Mouse (Mus musculus) stomach, embryonic 15.5 days (tissue): ENCODE data around the gene Mrpl43. TPM values are rescaled to one million over a fixed set of nuclear protein-coding genes. Genes with fewer than 3 reads are reported as not detected.
A peak's percentile ranks its signal among the peaks of the same experiment; 100 is the strongest.

ENCODE experiments used
- ATAC-seq: fragments of 200-750 bp; cut with Nextera tagmentation; 2 replicates; pipeline ENCODE4 v1.8.0; 2017; ENCODE audit warnings: low read depth, moderate number of reproducible peaks, moderate TSS enrichment; ENCODE audit not compliant: insufficient read depth, low FRiP score
- H3K27ac ChIP-seq: fragments of 300-500 bp; sonication (generic); 2 replicates; pipeline ENCODE4 v1.5.1; 2015; ENCODE audit warnings: mild to moderate bottlenecking, inconsistent platforms
- H3K27me3 ChIP-seq: fragments of 300-500 bp; sonication (generic); replicated peaks from 2 replicates; pipeline ENCODE4 v1.6.1; 2015; ENCODE audit warnings: inconsistent platforms
- H3K36me3 ChIP-seq: fragments of 300-500 bp; sonication (generic); 2 replicates; pipeline ENCODE4 v1.6.1; 2015; ENCODE audit warnings: inconsistent platforms
- H3K4me1 ChIP-seq: fragments of 300-500 bp; sonication (generic); 2 replicates; pipeline ENCODE4 v1.6.1; 2015; ENCODE audit warnings: inconsistent platforms
- H3K4me2 ChIP-seq: fragments of 300-500 bp; sonication (generic); 2 replicates; pipeline ENCODE4 v1.6.1; 2015; ENCODE audit warnings: mild to moderate bottlenecking, inconsistent platforms
- H3K4me3 ChIP-seq: fragments of 300-500 bp; sonication (generic); replicated peaks from 2 replicates; pipeline ENCODE4 v1.5.1; 2015; ENCODE audit warnings: inconsistent platforms
- H3K9ac ChIP-seq: fragments of 300-500 bp; sonication (generic); 2 replicates; pipeline ENCODE4 v1.6.1; 2015; ENCODE audit warnings: inconsistent platforms
- H3K9me3 ChIP-seq: fragments of 300-500 bp; sonication (generic); 2 replicates; pipeline ENCODE4 v1.6.1; 2016; ENCODE audit warnings: inconsistent platforms
- WGBS: fragments of 180-500 bp; shearing (Covaris S2); methylation state at CpG from one replicate; pipeline ENCODE4 v1.1.7; 2015; 5-methylcytosine and 5-hydroxymethylcytosine counted together
- polyA plus RNA-seq: library from polyadenylated mRNA; unstranded; fragments of >200 nt; fragmentation: Nextera tagmentation; extraction: Ambion mirVana; gene quantifications from 2 replicates; pipeline ENCODE4 v1.2.1, GENCODE M21; 2015

Mrpl43 gene
- 70.4 and 71.2 TPM in 2 replicates for polyA plus RNA-seq

DNA sequence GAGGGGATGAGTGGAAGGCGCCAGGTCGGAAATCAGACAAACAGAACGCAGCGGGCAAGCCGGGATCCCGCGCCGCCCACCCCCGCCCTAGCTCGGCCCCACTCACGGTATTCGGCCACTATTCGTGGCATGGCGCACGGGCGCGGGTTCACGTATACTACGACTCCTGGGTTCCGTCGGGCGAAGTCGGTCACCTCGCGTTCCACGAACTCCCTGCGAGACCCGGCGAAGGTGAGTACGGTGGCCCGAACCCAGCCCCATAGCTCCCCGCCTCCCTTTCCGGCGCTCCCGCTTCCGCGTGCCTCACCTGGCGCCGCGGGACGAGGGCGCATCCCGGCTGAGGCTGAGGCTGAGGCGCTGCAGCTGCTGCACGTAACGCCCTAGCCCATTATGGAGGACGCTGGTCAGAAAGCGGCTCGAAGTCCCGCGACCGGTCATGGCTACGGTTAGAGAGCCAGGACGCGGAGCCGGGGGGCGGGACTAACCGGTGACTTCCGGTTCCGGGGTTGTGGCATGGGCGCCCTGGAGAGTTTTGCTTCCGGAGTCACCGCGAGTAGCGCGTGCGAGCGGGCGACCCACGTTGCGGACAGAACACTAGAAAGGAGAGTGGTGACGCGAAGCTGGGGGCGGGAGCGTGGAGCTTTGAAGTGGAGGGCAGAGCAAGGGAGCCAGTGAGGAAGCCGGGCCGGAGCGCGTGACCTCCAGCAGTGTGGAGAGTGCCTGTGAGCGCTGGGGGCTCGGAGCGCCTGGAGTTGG, at the start of gene Mrpl43:
Gene Mrpl43 (minus strand): TSS at position 486 of the 756 bp plus-strand sequence.
- Histone ChIP-seq H3K27me3 (no peaks in the 10 kb centered on the region), H3K4me1 (peaks cover 25% of the 10 kb centered on the region), H3K36me3 (peaks cover 17% of the 10 kb centered on the region), H3K9ac (peak within 1 kb of the TSS; percentile 77), H3K4me2 (peak within 1 kb of the TSS; percentile 93), H3K9me3 (no peaks in the 10 kb centered on the region), H3K4me3 (peak within 1 kb of the TSS; percentile 99), H3K27ac (peak within 1 kb of the TSS; percentile 85)
- peak; percentile 92 for ATAC-seq
- under 1% methylated on average over 82 of the region's 82 CpGs for WGBS

GRCm38 (mm10) chr19:45054892-45055690, 48.8 kb upstream of the Mrpl43 start:
- Histone ChIP-seq H3K27ac (no peak overlapping the region), H3K9ac (no peak overlapping the region), H3K9me3 (no peaks in the 10 kb centered on the region), H3K36me3 (no peaks in the 10 kb centered on the region), H3K4me1 (peaks cover 18% of the 10 kb centered on the region), H3K27me3 (no peaks in the 10 kb centered on the region), H3K4me3 (no peak overlapping the region), H3K4me2 (no peak overlapping the region)
- 79% methylated on average over 6 of the region's 6 CpGs for WGBS
- no peak for ATAC-seq

DNA sequence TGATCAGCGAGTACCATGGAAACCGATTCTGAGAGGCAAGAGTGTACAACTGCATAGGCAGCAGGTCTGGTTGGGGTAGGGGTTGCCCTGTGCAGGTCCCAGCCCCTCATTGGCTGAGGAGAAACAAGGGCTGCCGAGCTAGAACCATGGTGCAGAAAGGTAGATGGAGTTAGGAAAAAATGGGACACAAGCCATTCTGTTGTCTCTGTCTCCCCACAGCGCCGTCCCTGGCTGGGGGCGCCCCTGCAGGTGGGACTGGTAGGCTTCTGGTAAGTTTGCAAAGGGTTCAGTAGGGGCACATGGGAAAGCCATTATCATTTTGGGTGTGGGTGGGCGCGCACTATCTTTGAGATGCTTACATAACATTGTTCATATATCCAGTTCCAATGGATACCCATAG, 47.2 kb upstream of the Mrpl43 start:
- H3K4me2 ChIP-seq: no peak overlapping the region
- ATAC-seq: no peak
- no peak overlapping the region for H3K27ac ChIP-seq
- no peaks in the 10 kb centered on the region for H3K27me3 ChIP-seq
- no peak overlapping the region for H3K4me3 ChIP-seq
- no peaks in the 10 kb centered on the region for H3K36me3 ChIP-seq
- no peaks in the 10 kb centered on the region for H3K9me3 ChIP-seq
- H3K9ac ChIP-seq: no peak overlapping the region
- 91% methylated on average over 8 of the region's 8 CpGs for WGBS
- peaks cover 17% of the 10 kb centered on the region for H3K4me1 ChIP-seq

GRCm38 (mm10) chr19:45049523-45049922, 43.3 kb upstream of the Mrpl43 start:
- H3K9ac ChIP-seq: no peak overlapping the region
- H3K4me1 ChIP-seq: peaks cover 30% of the 10 kb centered on the region
- H3K4me2 ChIP-seq: no peak overlapping the region
- H3K9me3 ChIP-seq: no peaks in the 10 kb centered on the region
- peaks cover 14% of the 10 kb centered on the region for H3K27me3 ChIP-seq
- ATAC-seq: no peak
- no peak overlapping the region for H3K4me3 ChIP-seq
- no peaks in the 10 kb centered on the region for H3K36me3 ChIP-seq
- H3K27ac ChIP-seq: no peak overlapping the region
- WGBS: 74% methylated on average over 9 of the region's 9 CpGs

GRCm38 (mm10) chr19:45048644-45049365, 42.6 kb upstream of the Mrpl43 start:
- H3K27me3 ChIP-seq: peaks cover 18% of the 10 kb centered on the region
- peak overlapping the region; percentile 95 for H3K27ac ChIP-seq
- H3K4me3 ChIP-seq: peak overlapping the region; percentile 54
- no peak for ATAC-seq
- no peak overlapping the region for H3K9ac ChIP-seq
- H3K9me3 ChIP-seq: no peaks in the 10 kb centered on the region
- H3K4me1 ChIP-seq: peaks cover 30% of the 10 kb centered on the region
- H3K36me3 ChIP-seq: no peaks in the 10 kb centered on the region
- 73% methylated on average over 12 of the region's 12 CpGs for WGBS
- H3K4me2 ChIP-seq: peak overlapping the region; percentile 92

DNA sequence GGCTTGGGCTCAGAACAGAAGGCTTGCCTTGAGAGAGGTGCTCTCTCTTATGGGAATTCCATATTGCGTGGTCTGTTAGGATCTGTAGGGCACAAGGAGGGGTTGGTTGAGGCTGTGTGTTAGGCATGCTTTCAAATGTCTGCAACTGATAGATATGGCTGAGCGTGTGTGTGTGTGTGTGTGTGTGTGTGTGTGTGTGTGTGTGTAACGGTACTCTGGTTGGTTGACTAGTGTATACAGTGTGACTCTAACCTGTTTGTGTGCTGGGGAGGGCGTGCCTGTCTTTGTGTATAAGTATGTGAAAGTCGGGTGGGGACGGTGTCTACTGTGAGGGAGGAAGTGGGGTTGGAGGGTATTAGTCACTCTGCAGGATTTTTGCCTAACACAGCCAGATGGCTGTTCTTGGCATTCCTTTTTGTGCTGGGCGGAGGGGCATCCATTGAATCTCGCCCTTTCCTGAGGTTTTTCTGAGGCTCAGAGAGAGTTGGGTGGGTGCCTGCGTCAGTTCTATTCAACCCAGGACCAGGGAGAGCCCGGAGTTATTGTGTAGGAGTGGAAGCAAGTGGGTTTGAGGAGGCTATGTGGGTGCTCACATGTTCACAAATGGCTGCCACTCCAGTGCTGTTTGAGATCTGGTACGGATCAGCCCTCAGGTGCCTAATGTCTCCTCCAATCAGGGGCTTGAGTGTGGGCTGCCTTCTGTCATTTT, 41.8 kb upstream of the Mrpl43 start:
- Histone ChIP-seq H3K27me3 (peaks cover 18% of the 10 kb centered on the region), H3K9ac (peak overlapping the region; percentile 47), H3K4me3 (peak overlapping the region; percentile 54), H3K36me3 (no peaks in the 10 kb centered on the region), H3K4me2 (peak overlapping the region; percentile 92), H3K9me3 (no peaks in the 10 kb centered on the region), H3K4me1 (peaks cover 30% of the 10 kb centered on the region), H3K27ac (peak overlapping the region; percentile 95)
- peak; percentile 71 for ATAC-seq
- WGBS: 14% methylated on average over 11 of the region's 11 CpGs

DNA sequence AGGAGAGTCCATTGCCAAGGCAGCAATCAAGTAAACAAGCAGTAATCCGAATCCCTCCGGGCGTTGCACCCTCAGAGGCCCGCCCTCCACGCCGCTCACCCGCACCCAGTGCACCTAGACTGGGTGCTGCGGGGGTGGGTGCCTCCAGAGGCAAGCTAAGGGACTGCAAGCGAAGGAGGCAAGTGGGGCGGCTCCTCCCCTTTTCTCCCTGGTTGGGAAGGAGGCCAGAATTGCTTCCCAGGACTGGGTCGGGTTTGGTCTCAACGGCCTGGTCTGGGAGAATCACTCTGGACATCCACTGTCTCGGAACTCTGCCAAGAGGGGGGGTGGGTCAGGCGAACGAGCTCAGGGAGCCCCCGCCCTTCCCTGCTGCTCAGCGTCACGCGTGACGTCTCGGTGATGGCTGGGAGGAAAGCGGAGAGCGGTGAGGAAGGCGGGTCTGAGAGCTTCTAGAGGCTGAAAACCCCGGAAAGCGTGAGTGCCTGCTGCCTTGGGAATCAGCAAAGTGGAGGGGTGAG, 41.2 kb upstream of the Mrpl43 start, which contains the start of gene Sfxn3:
Gene Sfxn3 (plus strand): TSS at position 87 of the 518 bp plus-strand sequence.
- Histone ChIP-seq H3K36me3 (no peaks in the 10 kb centered on the region), H3K27ac (peak within 1 kb of the TSS; percentile 95), H3K27me3 (peaks cover 18% of the 10 kb centered on the region), H3K4me3 (peak within 1 kb of the TSS; percentile 54), H3K9ac (peak within 1 kb of the TSS; percentile 47), H3K9me3 (no peaks in the 10 kb centered on the region), H3K4me1 (peaks cover 30% of the 10 kb centered on the region), H3K4me2 (peak within 1 kb of the TSS; percentile 92)
- peak; percentile 80 for ATAC-seq
- 0% methylated on average over 26 of the region's 26 CpGs for WGBS

DNA sequence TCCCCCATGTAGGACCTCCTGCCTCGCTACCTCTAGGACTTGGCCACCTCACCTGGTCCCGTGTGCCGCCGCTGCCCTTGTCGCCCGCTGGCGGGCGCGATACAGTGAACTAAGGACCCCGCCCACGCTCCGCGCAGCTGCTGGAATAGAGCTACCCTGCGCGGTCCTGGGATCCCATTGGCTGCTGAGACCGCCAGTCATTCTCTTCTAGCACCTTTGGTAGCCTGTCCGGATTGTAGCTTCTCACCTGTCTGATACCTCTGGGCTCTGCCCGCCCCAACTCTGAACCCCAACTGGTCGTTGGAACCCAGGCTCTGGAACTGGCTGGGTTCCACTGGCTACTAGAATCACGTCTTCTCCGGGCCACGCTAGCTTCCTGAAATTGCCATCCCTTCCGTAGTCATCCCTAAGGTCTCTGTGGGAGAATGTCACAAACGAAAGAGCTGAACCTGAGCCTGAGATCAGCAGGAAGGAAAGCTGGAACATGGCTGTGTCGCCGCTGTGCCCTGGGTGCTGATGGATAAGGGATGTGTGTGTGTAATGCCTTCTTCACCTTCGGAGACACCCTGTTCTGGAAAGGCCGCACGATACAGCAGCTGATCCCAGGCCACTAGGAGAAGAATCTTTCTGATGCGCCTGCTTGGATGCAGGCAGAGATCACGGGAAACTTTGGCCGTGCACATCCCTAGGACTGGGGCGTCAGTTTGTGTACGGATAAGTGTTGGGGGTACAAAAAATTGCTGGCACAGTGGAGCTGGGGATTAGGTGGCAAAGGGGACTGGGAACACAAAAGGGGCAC, 40.5 kb upstream of the Mrpl43 start:
- Histone ChIP-seq H3K9me3 (no peaks in the 10 kb centered on the region), H3K4me1 (peaks cover 30% of the 10 kb centered on the region), H3K9ac (peak overlapping the region; percentile 47; the same call in 1 of the 2 replicates), H3K27me3 (peaks cover 18% of the 10 kb centered on the region), H3K36me3 (no peaks in the 10 kb centered on the region), H3K4me3 (peak overlapping the region; percentile 54), H3K27ac (peak overlapping the region; percentile 95), H3K4me2 (peak overlapping the region; percentile 92)
- peak; percentile 44; the same call in 1 of the 2 replicates for ATAC-seq
- WGBS: 1% methylated on average over 34 of the region's 34 CpGs

DNA sequence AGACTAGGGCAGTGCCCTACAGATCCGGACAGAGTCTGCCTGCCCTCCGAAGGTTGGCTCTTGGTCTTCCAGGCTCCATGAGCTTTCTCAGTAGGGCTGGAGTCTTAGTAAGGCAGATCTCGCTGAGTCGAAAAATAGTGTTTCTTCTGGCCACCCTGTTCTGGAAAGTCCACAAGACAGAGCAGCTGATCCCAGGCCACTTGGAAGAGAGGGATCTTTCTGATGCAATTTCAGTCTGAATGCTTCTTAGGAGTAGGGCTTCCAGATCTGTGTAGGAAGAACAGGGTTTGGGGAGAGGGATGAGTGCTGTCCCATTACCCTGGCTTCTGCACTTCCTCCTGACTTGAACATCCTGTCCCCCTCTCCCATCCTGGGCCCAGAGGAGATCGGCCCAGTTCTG, 39.4 kb upstream of the Mrpl43 start, which contains the start of gene Pdzd7:
Gene Pdzd7 (minus strand): TSS at position 67 of the 400 bp plus-strand sequence.
- peaks cover 18% of the 10 kb centered on the region for H3K27me3 ChIP-seq
- 0 out of 2 replicates have a peak within 1 kb of the TSS, but pooled peaks have one; percentile 95 for H3K27ac ChIP-seq
- no peak for ATAC-seq
- H3K9ac ChIP-seq: no peak within 1 kb of the TSS
- H3K36me3 ChIP-seq: no peaks in the 10 kb centered on the region
- peak within 1 kb of the TSS; percentile 54 for H3K4me3 ChIP-seq
- no peaks in the 10 kb centered on the region for H3K9me3 ChIP-seq
- 77% methylated on average over 5 of the region's 5 CpGs for WGBS
- H3K4me2 ChIP-seq: peak within 1 kb of the TSS; percentile 92
- H3K4me1 ChIP-seq: peaks cover 30% of the 10 kb centered on the region

DNA sequence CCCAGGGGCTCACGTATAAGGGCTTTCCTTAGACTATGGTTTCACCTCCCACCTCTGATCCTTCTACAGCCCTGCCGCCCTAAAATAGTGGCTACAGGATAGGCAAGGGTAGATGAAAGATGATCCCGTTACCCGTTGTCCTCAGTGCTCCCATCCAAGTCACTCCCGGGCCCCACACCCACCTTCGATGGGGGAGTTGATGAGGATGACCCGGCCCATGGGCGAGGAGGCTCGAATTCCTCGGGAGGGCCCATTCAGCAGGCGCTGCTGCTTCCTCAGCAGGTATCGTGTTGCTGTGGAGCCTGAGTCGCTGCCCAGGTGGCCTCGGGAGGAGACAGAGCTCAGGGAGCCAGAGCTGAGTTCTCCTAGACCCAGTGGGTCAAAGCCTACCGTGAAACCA, 39.0 kb upstream of the Mrpl43 start:
- no peaks in the 10 kb centered on the region for H3K9me3 ChIP-seq
- no peak for ATAC-seq
- no peak overlapping the region for H3K4me2 ChIP-seq
- peaks cover 22% of the 10 kb centered on the region for H3K27me3 ChIP-seq
- H3K4me3 ChIP-seq: no peak overlapping the region
- no peak overlapping the region for H3K27ac ChIP-seq
- 41% methylated on average over 15 of the region's 15 CpGs for WGBS
- H3K9ac ChIP-seq: no peak overlapping the region
- peaks cover 30% of the 10 kb centered on the region for H3K4me1 ChIP-seq
- no peaks in the 10 kb centered on the region for H3K36me3 ChIP-seq
